Mouse (Mus musculus) liver, embryonic 14.5 days (tissue): ENCODE results near the gene Mgat1. TPM values are rescaled to one million over a fixed set of nuclear protein-coding genes. Genes with fewer than 3 reads are reported as not detected.
A peak's percentile ranks its signal among the peaks of the same experiment; 100 is the strongest.
"Not testable (repeated sequence)": the region's sequence is repeated elsewhere in the genome, so short reads cannot be mapped to it uniquely, and the experiment has no call there.

Experiments used
- ATAC-seq: fragments of 200-750 bp; cut with Nextera tagmentation; 2 replicates; pipeline ENCODE4 v1.8.0; 2017; ENCODE audit warnings: moderate number of reproducible peaks, mild to moderate bottlenecking, moderate library complexity; ENCODE audit not compliant: insufficient read depth
- DNase-seq, 3 experiments: peaks; one replicate each; pipeline ENCODE4 v3.0.0-alpha.2; 2012 to 2013; ENCODE audit warnings: low read depth in 3 of 3, low spot score in 3 of 3
- H3K27ac ChIP-seq: fragments of 300-500 bp; sonication (generic); 2 replicates; pipeline ENCODE4 v1.5.1; 2014; ENCODE audit warnings: moderate library complexity, mild to moderate bottlenecking, control low read depth, inconsistent platforms
- H3K27me3 ChIP-seq: fragments of 300-500 bp; sonication (generic); 2 replicates; pipeline ENCODE4 v1.6.1; 2014; ENCODE audit warnings: mild to moderate bottlenecking, low read length, moderate library complexity; ENCODE audit not compliant: control insufficient read depth, insufficient read depth
- H3K36me3 ChIP-seq: fragments of 300-500 bp; sonication (generic); replicated peaks from 2 replicates; pipeline ENCODE4 v1.6.1; 2014; ENCODE audit warnings: low read depth; ENCODE audit not compliant: control insufficient read depth, insufficient read depth
- H3K4me1 ChIP-seq, 2 experiments: fragments of 200-500 bp in 1 of 2; fragments of 300-500 bp in 1 of 2; sonication (generic) in 1 of 2; replicated peaks; 2 replicates each; pipeline ENCODE4 v1.6.1; 2012 to 2014; ENCODE audit warnings: antibody characterized with exemption in 1 of 2, inconsistent platforms in 1 of 2, low read length in 1 of 2; ENCODE audit not compliant: control insufficient read depth in 2 of 2, insufficient read depth in 2 of 2
- H3K4me2 ChIP-seq: fragments of 300-500 bp; sonication (generic); 2 replicates; pipeline ENCODE4 v1.6.1; 2014; ENCODE audit warnings: low read depth, mild to moderate bottlenecking, control low read depth, moderate library complexity
- H3K4me3 ChIP-seq, 2 experiments: fragments of 200-500 bp in 1 of 2; fragments of 300-500 bp in 1 of 2; sonication (generic) in 1 of 2; 2 replicates each; pipeline ENCODE4 v1.5.1; 2012 to 2014; ENCODE audit warnings: low read depth in 2 of 2, low read length in 2 of 2, mild to moderate bottlenecking in 2 of 2, control low read depth in 1 of 2, inconsistent platforms in 1 of 2, moderate library complexity in 1 of 2; ENCODE audit not compliant: insufficient read depth in 1 of 2
- H3K9ac ChIP-seq: fragments of 300-500 bp; sonication (generic); replicated peaks from 2 replicates; pipeline ENCODE4 v1.6.1; 2014; ENCODE audit warnings: mild to moderate bottlenecking, control low read depth, moderate library complexity
- H3K9me3 ChIP-seq: fragments of 300-500 bp; sonication (generic); 2 replicates; pipeline ENCODE4 v1.6.1; 2016; ENCODE audit warnings: low read length, mixed read lengths; ENCODE audit not compliant: control insufficient read depth
- CTCF ChIP-seq: IDR thresholded peaks from 2 replicates; pipeline ENCODE4 v1.5.1; 2016; ENCODE audit warnings: antibody characterized with exemption, low read depth, control low read depth
- EP300 ChIP-seq: IDR thresholded peaks from 2 replicates; pipeline ENCODE4 v1.6.1; 2016; ENCODE audit warnings: antibody characterized with exemption, low read depth
- WGBS: fragments of 180-500 bp; shearing (Covaris S2); extraction: QIAGEN DNeasy Blood & Tissue Kit; methylation state at CpG from one replicate; pipeline ENCODE4 v1.1.7; 2014; ENCODE audit not compliant: insufficient replicate concordance; 5-methylcytosine and 5-hydroxymethylcytosine counted together
- polyA plus RNA-seq, 2 experiments: library from polyadenylated mRNA; depleted of rRNA in 1 of 2; stranded (reverse) in 1 of 2; unstranded in 1 of 2; fragments of >200 nt; fragmentation: Nextera tagmentation in 1 of 2; extraction: Ambion mirVana in 1 of 2; gene quantifications; 2 replicates each; pipeline versions ENCODE4 v1.2.1 to v1.2.3; 2012 to 2014

Mgat1 gene
- polyA plus RNA-seq, 2 experiments, result 22.6 to 22.8 TPM

DNA sequence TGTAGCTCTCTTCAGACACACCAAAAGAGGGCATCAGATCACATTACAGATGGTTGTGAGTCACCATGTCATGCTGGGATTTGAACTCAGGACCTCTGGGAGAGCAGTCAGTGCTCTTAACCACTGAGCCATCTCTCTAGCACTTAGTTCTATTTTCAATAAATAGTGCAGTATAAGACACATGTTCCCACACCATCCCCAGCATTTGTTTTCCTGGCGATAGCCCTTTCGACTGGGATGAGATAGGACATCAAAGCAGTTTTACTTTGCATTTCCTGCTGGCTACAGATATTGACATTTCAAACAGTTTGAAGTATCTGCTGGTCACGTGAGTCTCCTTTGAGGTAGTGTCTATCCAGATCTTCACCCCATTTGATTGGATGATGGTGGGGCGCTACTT is 26.4 kb downstream of the Mgat1 start:
- Histone ChIP-seq H3K4me1 (peaks cover 0 to 8% of the 10 kb centered on the region in 2 experiments; a peak in 2 of 4 replicates), H3K4me3 (no peak overlapping the region), H3K4me2 (no peak overlapping the region), H3K36me3 (no peaks in the 10 kb centered on the region), H3K27ac (no peak overlapping the region), H3K9ac (no peak overlapping the region), H3K9me3 (no peaks in the 10 kb centered on the region), H3K27me3 (no peaks in the 10 kb centered on the region)
- no peak for DNase-seq
- no peak for TF ChIP-seq CTCF
- TF ChIP-seq EP300, result no peak
- no peak for ATAC-seq
- 65% methylated on average over 4 of the region's 4 CpGs for WGBS

DNA sequence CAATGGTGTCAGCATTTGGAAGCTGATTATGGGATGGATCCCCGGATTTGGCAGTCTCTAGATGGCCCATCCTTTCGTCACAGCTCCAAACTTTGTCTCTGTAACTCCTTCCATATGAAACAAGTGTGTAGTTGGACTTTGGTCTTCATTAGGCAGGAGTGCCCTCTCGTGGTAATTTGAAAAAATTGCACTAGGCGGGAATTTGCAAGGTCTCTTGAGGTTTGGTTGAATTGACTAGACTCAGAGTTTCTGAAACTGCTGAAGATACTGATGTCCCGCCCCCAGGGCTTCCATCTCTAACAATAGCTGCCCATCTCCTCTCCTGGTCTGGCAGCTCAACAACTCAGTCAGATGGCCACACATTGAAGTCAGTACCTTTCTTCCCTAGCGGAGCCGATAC is 27.3 kb downstream of the Mgat1 start:
- H3K27ac ChIP-seq, result no peak overlapping the region
- no peaks in the 10 kb centered on the region for H3K9me3 ChIP-seq
- H3K27me3 ChIP-seq, result no peaks in the 10 kb centered on the region
- no peaks in the 10 kb centered on the region for H3K36me3 ChIP-seq
- H3K9ac ChIP-seq, result no peak overlapping the region
- H3K4me1 ChIP-seq, result peaks cover 0 to 5% of the 10 kb centered on the region in 2 experiments; a peak in 2 of 4 replicates
- DNase-seq, result peak in 1 of 3 experiments; percentile 52
- H3K4me2 ChIP-seq, result no peak overlapping the region
- 25% methylated on average over 7 of the region's 7 CpGs for WGBS
- no peak for ATAC-seq
- TF ChIP-seq CTCF (peak; percentile 74), EP300 (no peak)
- no peak overlapping the region for H3K4me3 ChIP-seq

DNA sequence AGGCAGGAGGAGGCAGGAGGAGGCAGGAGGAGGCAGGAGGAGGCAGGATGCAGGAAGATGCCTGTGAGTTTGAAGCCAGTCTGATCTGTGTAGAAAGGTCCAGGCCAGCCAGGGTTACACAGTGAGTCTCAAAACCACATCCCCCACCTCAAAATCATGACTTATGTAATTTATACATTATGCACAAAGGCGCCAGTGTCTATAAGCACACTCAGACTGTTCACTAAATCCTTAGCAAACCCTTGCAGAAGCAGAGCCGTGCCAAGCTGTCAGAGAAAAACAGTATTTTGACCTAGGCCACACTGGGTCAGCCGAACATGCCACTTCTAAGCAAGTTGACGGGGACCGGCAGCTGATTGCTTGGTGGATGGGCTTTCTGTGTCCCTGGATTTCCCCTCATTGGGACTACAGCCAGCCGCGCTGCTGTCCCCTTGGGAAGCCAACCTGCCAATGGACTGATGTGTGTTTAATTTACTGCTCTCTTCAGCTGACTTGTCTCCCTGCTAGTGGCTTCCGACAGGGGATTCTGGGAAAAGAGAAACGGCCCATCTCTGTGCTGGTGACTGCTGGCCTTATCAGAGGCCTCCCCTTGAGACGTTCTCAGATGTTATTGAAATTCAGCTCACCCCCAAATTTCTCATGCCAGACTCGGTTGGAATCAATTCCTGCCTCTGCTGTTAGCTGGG is 30.0 kb downstream of the Mgat1 start:
- no peak overlapping the region for H3K27ac ChIP-seq
- no peak for TF ChIP-seq EP300
- no peak for TF ChIP-seq CTCF
- no peaks in the 10 kb centered on the region; a peak in 1 of 4 replicates for H3K4me1 ChIP-seq
- no peak for DNase-seq
- no peak overlapping the region for H3K4me3 ChIP-seq
- no peak overlapping the region for H3K4me2 ChIP-seq
- ATAC-seq, result no peak
- 65% methylated on average over 11 of the region's 11 CpGs for WGBS
- no peak overlapping the region for H3K9ac ChIP-seq
- no peaks in the 10 kb centered on the region for H3K9me3 ChIP-seq
- no peaks in the 10 kb centered on the region for H3K36me3 ChIP-seq
- H3K27me3 ChIP-seq, result no peaks in the 10 kb centered on the region

DNA sequence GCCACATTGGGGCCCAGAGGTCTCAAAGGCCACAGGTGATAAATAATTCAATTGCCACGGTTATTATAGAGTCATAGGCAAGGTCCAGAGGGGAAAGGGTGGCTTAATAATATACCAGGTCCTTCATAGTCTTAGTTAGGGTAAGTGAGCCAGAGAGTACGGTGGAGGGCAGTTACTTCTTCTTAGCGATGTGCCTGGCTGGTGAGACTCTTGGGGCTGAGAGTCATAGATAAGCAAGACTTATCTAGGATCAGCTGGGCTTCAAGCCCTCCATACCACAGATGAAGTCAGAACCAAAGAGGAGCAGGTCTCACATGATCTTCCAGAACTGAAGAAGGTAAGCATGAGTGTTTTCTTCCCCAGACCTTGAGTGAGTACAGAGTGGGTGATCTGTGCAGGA is 34.2 kb downstream of the Mgat1 start, which contains the start of gene Olfr1393:
Gene Olfr1393 (plus strand): TSS at position 83 of the 400 bp plus-strand sequence.
- ATAC-seq, result no peak
- WGBS, result 21% methylated on average over 3 of the region's 3 CpGs

DNA sequence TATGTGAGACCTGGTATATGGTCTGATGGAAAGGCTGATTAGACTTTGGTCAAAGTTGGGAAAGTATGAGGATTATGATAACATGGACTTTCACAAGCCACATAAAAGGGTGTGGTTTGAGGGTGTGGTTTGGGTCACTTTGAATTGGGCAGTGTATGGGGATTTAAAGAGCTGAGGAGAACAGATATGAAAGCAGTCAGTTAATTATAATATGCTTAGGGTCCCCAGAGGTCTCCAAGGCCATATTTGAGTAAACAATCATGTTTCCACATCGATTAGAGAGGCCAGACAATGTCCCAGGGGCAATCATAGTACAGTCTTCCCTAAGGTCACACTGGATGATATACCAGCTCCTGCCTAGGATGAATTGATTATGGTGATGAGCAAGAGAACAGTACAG is 41.0 kb downstream of the Mgat1 start, which contains the start of gene Olfr1392:
Gene Olfr1392 (plus strand): TSS at position 301 of the 400 bp plus-strand sequence.
- WGBS, result 19% methylated on average over 1 of the region's 1 CpGs
- H3K4me2 ChIP-seq, H3K36me3 ChIP-seq, H3K4me1 ChIP-seq, H3K9me3 ChIP-seq, ATAC-seq, H3K27me3 ChIP-seq, H3K4me3 ChIP-seq, H3K27ac ChIP-seq, H3K9ac ChIP-seq, DNase-seq: not testable (repeated sequence)

More for the DNA sequence above, 34.2 kb downstream of the Mgat1 start, which contains the start of gene Olfr1393:
- H3K9ac ChIP-seq, result no peak within 1 kb of the TSS
- no peak within 1 kb of the TSS for H3K4me3 ChIP-seq
- no peaks in the 10 kb centered on the region for H3K9me3 ChIP-seq
- no peak for TF ChIP-seq CTCF
- TF ChIP-seq EP300, result no peak
- H3K27ac ChIP-seq, result no peak within 1 kb of the TSS
- no peak for DNase-seq
- H3K36me3 ChIP-seq, result no peaks in the 10 kb centered on the region
- H3K4me1 ChIP-seq, result no peaks in the 10 kb centered on the region
- no peak within 1 kb of the TSS for H3K4me2 ChIP-seq
- no peaks in the 10 kb centered on the region for H3K27me3 ChIP-seq
